Mouse (Mus musculus) CD4-positive naive resting alpha-beta T cell, adult 57 days (primary cell): ENCODE results near the gene Paqr8. TPM values are rescaled to one million over a fixed set of nuclear protein-coding genes. Genes with fewer than 3 reads are reported as not detected.

Experiments
- total RNA-seq: library from RNA; stranded (reverse); gene quantifications from one replicate; pipeline ENCODE4 v1.2.4, GENCODE M21; 2023

Paqr8 gene
- 7.2 TPM for total RNA-seq

DNA sequence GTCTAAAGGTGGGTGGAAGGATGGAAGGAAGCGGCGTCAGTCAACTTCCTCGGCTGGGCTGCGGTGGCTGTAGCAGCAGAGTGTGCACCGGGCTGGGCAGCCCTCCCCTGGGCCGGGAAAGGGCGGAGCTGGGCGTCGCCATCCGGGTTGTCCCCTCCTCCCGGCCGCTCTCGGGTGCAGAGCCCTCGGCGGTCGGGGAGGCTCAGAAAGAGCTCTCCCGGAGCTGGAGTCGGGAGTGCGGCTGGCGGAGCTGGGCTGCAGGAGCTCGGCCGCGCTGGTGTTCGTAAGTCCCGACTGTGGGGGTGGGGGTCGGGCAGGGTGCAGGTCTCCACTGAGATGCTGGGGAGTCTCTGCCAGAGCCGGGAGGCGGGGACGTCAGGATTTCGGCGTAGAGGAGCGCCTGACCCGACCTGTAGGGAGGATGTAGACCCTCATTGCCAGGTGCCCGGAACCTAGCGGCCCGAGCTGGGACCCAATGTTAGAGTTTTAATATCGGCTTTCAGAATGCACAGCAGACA is at the start of gene Paqr8:
Gene Paqr8 (plus strand): TSS at position 203 of the 518 bp plus-strand sequence.

DNA sequence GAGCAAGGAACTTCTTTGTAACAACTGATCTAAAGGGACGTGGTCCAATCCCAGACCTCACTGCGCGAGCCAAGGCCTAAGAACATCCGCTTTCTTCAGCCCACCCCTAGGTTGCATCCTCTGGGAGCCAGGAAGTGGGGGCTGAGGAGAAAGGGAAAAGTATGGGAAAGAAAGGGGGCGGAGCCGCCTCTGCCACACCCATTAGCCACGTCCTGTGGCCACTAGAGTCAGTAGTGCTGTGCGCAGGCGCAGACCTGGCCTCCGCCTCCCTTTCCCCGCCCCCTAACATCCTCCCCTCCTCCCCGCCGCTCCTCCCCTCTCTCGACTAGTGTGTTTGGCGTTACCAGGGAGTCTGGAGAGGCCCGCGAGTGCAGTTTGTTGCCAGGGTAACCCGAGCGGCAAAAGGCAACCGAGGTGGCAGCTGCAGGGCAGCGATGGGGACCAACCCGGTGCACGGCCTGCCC is 60.9 kb downstream of the Paqr8 start, which contains the start of gene Efhc1:
Gene Efhc1 (plus strand): TSS at position 327 of the 464 bp plus-strand sequence.

Other genes with a start within 250 kb of the Paqr8 start
- gene Il17a, start 159.7 kb upstream of the Paqr8 start, total RNA-seq: not detected
- gene Il17f, start 100.0 kb upstream of the Paqr8 start, total RNA-seq: 2.1 TPM
- 50.5 TPM for gene Mcm3, start 70.3 kb upstream of the Paqr8 start, total RNA-seq
- gene Efhc1, start 61.0 kb downstream of the Paqr8 start, total RNA-seq: 0.80 TPM
- gene Tram2, start 188.6 kb downstream of the Paqr8 start, total RNA-seq: 9.8 TPM